Mouse (Mus musculus): ENCODE results near the gene Mt3. TPM values are rescaled to one million over a fixed set of nuclear protein-coding genes. Genes with fewer than 3 reads are reported as not detected.

Mt3 gene
- polyA plus RNA-seq (2012; rRNA removed): 0.18 and 0.37 TPM in 2 replicates

GRCm38 (mm10) chr8:94152513-94153300, at the start of gene Mt3:
Mt3 (plus strand) TSS chr8:94152607.

GRCm38 (mm10) chr8:94136933-94137332, 15.5 kb upstream of the Mt3 start, which contains the start of gene Mt4:
Mt4 (plus strand) TSS chr8:94137197.

GRCm38 (mm10) chr8:94172075-94172808, 19.8 kb downstream of the Mt3 start, which contains the start of gene Mt2:
Mt2 (plus strand) TSS chr8:94172664.

GRCm38 (mm10) chr8:94178857-94179712, 26.7 kb downstream of the Mt3 start, which contains the start of gene Mt1:
Mt1 (plus strand) TSS chr8:94179082.

Other genes with a start within 250 kb of the Mt3 start
- gene Amfr, start 139.8 kb upstream of the Mt3 start, polyA plus RNA-seq (2012; rRNA removed): 35.0 and 41.4 TPM in 2 replicates
- 34.3 and 38.5 TPM in 2 replicates for gene Nudt21, start 115.6 kb upstream of the Mt3 start, polyA plus RNA-seq (2012; rRNA removed)
- 3.1 and 3.3 TPM in 2 replicates for gene Ogfod1, start 115.4 kb upstream of the Mt3 start, polyA plus RNA-seq (2012; rRNA removed)
- gene Bbs2, start 53.7 kb upstream of the Mt3 start, polyA plus RNA-seq (2012; rRNA removed): 4.1 and 4.4 TPM in 2 replicates
- gene Mt4, start 15.4 kb upstream of the Mt3 start, polyA plus RNA-seq (2012; rRNA removed): 1.2 and 2.2 TPM in 2 replicates
- gene Mt2, start 20.1 kb downstream of the Mt3 start, polyA plus RNA-seq (2012; rRNA removed): 1,467 and 1,952 TPM in 2 replicates
- gene Mt1, start 26.5 kb downstream of the Mt3 start, polyA plus RNA-seq (2012; rRNA removed): 2,043 and 2,631 TPM in 2 replicates
- gene Nup93, start 62.0 kb downstream of the Mt3 start, polyA plus RNA-seq (2012; rRNA removed): 27.6 and 31.3 TPM in 2 replicates
- gene Slc12a3, start 176.6 kb downstream of the Mt3 start, polyA plus RNA-seq (2012; rRNA removed): 0.01 TPM in 2 replicates
- 43.7 and 47.0 TPM in 2 replicates for gene Herpud1, start 233.8 kb downstream of the Mt3 start, polyA plus RNA-seq (2012; rRNA removed)

Data from liver, embryonic 14 days (tissue).